Mouse (Mus musculus): Measurements from ENCODE around the gene Stk19. TPM values are rescaled to one million over a fixed set of nuclear protein-coding genes. Genes with fewer than 3 reads are reported as not detected.

The Stk19 gene
- polyA plus RNA-seq, 1 experiment from 2014 or later: 25.7 TPM

DNA sequence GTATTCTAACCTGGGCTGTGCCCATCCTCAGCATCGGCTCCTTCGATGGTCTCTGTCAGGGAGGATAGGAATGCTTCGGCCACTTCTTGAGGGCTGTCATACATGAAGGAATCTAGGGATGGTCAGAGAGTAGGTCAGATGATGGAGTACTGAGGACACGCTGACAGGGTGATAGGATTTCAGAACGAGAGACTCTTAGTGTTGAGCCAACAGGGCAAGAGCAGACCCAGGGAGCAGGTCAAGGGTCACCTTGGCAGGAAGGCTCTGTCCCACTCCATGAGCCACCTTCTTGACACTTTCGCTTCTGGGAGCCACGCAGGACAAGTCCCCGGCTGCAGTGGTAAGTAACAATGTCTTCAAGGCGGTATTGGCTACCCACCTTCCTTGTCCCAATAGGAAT lies 23.8 kb upstream of the Stk19 start:
- no peak overlapping the region for H3K4me2 ChIP-seq
- H3K4me3 ChIP-seq (replicated peaks): no peak overlapping the region
- H3K9ac ChIP-seq: no peak overlapping the region
- ATAC-seq (ENCODE audit: insufficient read depth, low FRiP score, low read depth): no peak
- H3K36me3 ChIP-seq: peaks cover 13% of the 10 kb centered on the region
- no peaks in the 10 kb centered on the region for H3K4me1 ChIP-seq
- H3K27ac ChIP-seq: no peak overlapping the region
- no peaks in the 10 kb centered on the region for H3K27me3 ChIP-seq (replicated peaks)
- 78% methylated on average over 9 of the region's 9 CpGs for WGBS
- no peaks in the 10 kb centered on the region for H3K9me3 ChIP-seq

- Histone ChIP-seq H3K36me3 (peaks cover 25% of the 10 kb centered on the region), H3K9me3 (no peaks in the 10 kb centered on the region), H3K27me3 (replicated peaks) (no peaks in the 10 kb centered on the region), H3K4me1 (no peaks in the 10 kb centered on the region), H3K4me3 (replicated peaks) (no peak overlapping the region), H3K27ac (no peak overlapping the region), H3K4me2 (no peak overlapping the region), H3K9ac (no peak overlapping the region)
- WGBS: 87% methylated on average over 4 of the region's 4 CpGs
- no peak for ATAC-seq (ENCODE audit: insufficient read depth, low FRiP score, low read depth)
Measured at GRCm38 (mm10) chr17:34858670-34859069, 21.9 kb upstream of the Stk19 start.

- Histone ChIP-seq H3K36me3 (peaks cover 40% of the 10 kb centered on the region), H3K27me3 (replicated peaks) (no peaks in the 10 kb centered on the region), H3K9ac (no peak overlapping the region), H3K4me3 (replicated peaks) (no peak overlapping the region), H3K4me1 (peaks cover 14% of the 10 kb centered on the region), H3K4me2 (no peak overlapping the region), H3K27ac (no peak overlapping the region), H3K9me3 (no peaks in the 10 kb centered on the region)
- ATAC-seq (ENCODE audit: insufficient read depth, low FRiP score, low read depth): no peak; the same call in 1 of the 2 replicates
- 37% methylated on average over 3 of the region's 3 CpGs for WGBS
Measured at GRCm38 (mm10) chr17:34855825-34856224, 19.1 kb upstream of the Stk19 start.

GRCm38 (mm10) chr17:34854761-34855160 lies 18.0 kb upstream of the Stk19 start:
- 72% methylated on average over 3 of the region's 3 CpGs for WGBS
- no peak overlapping the region for H3K27ac ChIP-seq
- no peak overlapping the region for H3K4me3 ChIP-seq (replicated peaks)
- no peak for ATAC-seq (ENCODE audit: insufficient read depth, low FRiP score, low read depth)
- H3K36me3 ChIP-seq: peaks cover 40% of the 10 kb centered on the region
- H3K27me3 ChIP-seq (replicated peaks): no peaks in the 10 kb centered on the region
- peaks cover 18% of the 10 kb centered on the region for H3K4me1 ChIP-seq
- H3K9me3 ChIP-seq: no peaks in the 10 kb centered on the region
- no peak overlapping the region for H3K4me2 ChIP-seq
- no peak overlapping the region for H3K9ac ChIP-seq

DNA sequence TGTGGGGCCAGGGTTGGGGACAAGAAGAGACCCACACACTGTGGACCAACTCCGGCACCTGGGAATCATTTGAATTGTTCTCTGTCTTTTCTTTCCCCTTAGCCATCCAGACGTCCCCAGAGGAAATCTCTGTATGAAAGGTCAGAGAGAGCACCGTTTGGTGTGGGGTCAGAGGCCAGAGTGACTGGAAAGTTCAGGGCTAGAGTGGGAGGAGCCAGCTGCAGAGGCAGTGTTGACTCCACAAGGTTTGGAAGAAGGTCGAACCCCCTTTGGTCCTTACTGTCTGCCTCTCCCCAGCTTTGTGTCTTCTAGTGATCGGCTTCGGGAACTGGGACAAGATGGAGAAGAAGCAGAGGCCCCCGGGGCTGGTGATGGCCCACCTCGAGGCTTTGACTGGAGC lies 16.8 kb upstream of the Stk19 start:
- Histone ChIP-seq H3K4me1 (peaks cover 25% of the 10 kb centered on the region), H3K9ac (no peak overlapping the region), H3K27me3 (replicated peaks) (no peaks in the 10 kb centered on the region), H3K9me3 (no peaks in the 10 kb centered on the region), H3K36me3 (peaks cover 40% of the 10 kb centered on the region), H3K4me2 (no peak overlapping the region), H3K4me3 (replicated peaks) (no peak overlapping the region), H3K27ac (no peak overlapping the region)
- WGBS: 75% methylated on average over 8 of the region's 8 CpGs
- ATAC-seq (ENCODE audit: insufficient read depth, low FRiP score, low read depth): no peak

DNA sequence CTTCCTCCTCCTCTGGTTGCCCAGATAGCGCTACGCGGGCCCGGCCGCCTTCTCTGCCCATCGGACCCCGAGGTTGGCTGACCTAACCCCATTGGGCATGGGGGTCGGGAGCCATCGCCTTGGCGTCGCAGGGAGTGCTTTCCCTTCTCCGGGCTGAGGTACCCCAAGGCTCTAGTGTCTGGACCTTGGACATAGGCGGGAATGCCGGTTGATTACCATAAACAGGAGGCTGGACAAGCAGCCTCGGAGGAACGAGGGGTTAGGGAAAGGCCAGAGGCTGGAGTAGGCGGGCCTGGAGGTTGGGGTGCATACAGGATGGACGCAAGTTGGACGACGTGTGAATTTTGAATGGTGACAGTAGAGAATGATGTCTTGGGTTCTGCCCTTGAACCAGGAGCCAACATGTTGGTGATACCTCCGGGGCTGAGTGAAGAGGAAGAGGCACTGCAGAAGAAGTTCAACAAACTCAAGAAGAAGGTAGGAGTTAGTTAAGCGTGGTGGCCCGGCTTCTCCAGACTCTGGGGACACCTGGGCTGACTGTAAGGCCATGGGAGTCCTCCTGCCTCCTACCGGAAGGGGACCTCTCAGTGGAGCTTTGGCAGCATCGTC lies 13.9 kb upstream of the Stk19 start:
- peaks cover 41% of the 10 kb centered on the region for H3K36me3 ChIP-seq
- peaks cover 25% of the 10 kb centered on the region for H3K4me1 ChIP-seq
- peak overlapping the region; percentile 55 for H3K27ac ChIP-seq
- ATAC-seq (ENCODE audit: insufficient read depth, low FRiP score, low read depth): peak; percentile 16
- H3K4me2 ChIP-seq: peak overlapping the region; percentile 95
- H3K27me3 ChIP-seq (replicated peaks): no peaks in the 10 kb centered on the region
- no peaks in the 10 kb centered on the region for H3K9me3 ChIP-seq
- H3K4me3 ChIP-seq (replicated peaks): peak overlapping the region; percentile 69
- 1% methylated on average over 25 of the region's 25 CpGs for WGBS
- peak overlapping the region; percentile 93 for H3K9ac ChIP-seq

- H3K4me1 ChIP-seq: peaks cover 25% of the 10 kb centered on the region
- peak within 1 kb of the TSS; percentile 93 for H3K9ac ChIP-seq
- no peaks in the 10 kb centered on the region for H3K9me3 ChIP-seq
- no peaks in the 10 kb centered on the region for H3K27me3 ChIP-seq (replicated peaks)
- ATAC-seq (ENCODE audit: insufficient read depth, low FRiP score, low read depth): peak; percentile 97
- H3K4me2 ChIP-seq: peak within 1 kb of the TSS; percentile 95
- 1% methylated on average over 63 of the region's 65 CpGs for WGBS
- peak within 1 kb of the TSS; percentile 55 for H3K27ac ChIP-seq
- peaks cover 41% of the 10 kb centered on the region for H3K36me3 ChIP-seq
- peak within 1 kb of the TSS; percentile 69 for H3K4me3 ChIP-seq (replicated peaks)
Measured at GRCm38 (mm10) chr17:34849722-34850516, 13.2 kb upstream of the Stk19 start, which contains the start of the genes Skiv2l and Nelfe. Gene Skiv2l, minus strand, starts transcription at chr17:34850210. Gene Nelfe, plus strand, starts transcription at chr17:34850391.

DNA sequence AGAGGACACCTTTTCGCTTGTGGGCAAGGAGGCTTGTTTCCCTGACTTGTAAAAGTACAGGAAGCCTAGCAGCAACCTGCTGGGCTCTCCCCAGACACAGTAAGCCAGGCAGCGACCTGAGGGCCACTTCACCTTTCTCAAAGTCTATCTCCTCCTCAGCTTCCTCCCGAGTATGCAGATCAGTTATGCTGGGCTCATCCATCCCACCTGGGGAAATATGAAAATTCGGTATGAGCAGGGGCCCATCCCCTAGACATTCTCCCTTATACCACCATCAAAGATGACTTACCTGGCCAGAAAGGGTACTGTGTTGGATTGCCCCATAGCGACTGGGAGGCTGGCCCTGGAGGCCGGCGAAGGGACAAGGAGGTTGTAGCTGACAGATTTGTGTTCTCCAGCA lies 10.9 kb upstream of the Stk19 start:
- Histone ChIP-seq H3K27ac (no peak overlapping the region), H3K4me2 (no peak overlapping the region), H3K4me3 (replicated peaks) (no peak overlapping the region), H3K9me3 (no peaks in the 10 kb centered on the region), H3K27me3 (replicated peaks) (no peaks in the 10 kb centered on the region), H3K4me1 (peaks cover 25% of the 10 kb centered on the region), H3K36me3 (peaks cover 32% of the 10 kb centered on the region; the same call in 1 of the 2 replicates), H3K9ac (no peak overlapping the region)
- ATAC-seq (ENCODE audit: insufficient read depth, low FRiP score, low read depth): no peak
- WGBS: 92% methylated on average over 7 of the region's 7 CpGs

DNA sequence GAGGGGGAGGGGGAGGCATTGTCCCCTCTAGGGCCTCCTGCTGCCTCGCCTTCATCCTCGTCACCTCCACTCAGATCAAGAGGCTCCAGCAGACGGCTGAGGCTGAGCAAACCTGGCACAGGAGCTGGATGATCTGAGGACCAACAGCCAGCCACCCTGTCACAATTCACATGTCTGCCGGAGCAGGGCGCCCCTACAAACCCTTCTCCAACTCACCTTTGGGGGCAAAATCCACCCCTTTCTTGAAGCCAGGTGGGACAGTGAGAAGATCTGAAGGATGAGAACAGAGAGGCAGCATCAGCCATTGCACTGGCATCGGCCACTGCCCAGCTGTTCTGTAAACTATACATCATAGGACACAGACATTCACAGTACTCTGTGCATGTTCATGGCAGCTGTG lies 10.4 kb upstream of the Stk19 start:
- H3K4me3 ChIP-seq (replicated peaks): no peak overlapping the region
- H3K9me3 ChIP-seq: no peaks in the 10 kb centered on the region
- no peak overlapping the region for H3K4me2 ChIP-seq
- 91% methylated on average over 6 of the region's 6 CpGs for WGBS
- ATAC-seq (ENCODE audit: insufficient read depth, low FRiP score, low read depth): no peak
- H3K27me3 ChIP-seq (replicated peaks): no peaks in the 10 kb centered on the region
- no peak overlapping the region for H3K9ac ChIP-seq
- H3K27ac ChIP-seq: no peak overlapping the region
- H3K4me1 ChIP-seq: peaks cover 23% of the 10 kb centered on the region
- H3K36me3 ChIP-seq: peaks cover 29% of the 10 kb centered on the region; the same call in 1 of the 2 replicates

- 93% methylated on average over 13 of the region's 13 CpGs for WGBS
- no peak overlapping the region for H3K27ac ChIP-seq
- no peak overlapping the region for H3K4me3 ChIP-seq (replicated peaks)
- H3K9me3 ChIP-seq: no peaks in the 10 kb centered on the region
- no peaks in the 10 kb centered on the region for H3K27me3 ChIP-seq (replicated peaks)
- peaks cover 48% of the 10 kb centered on the region for H3K36me3 ChIP-seq
- no peak for ATAC-seq (ENCODE audit: insufficient read depth, low FRiP score, low read depth)
- peaks cover 8% of the 10 kb centered on the region; the same call in 1 of the 2 replicates for H3K4me1 ChIP-seq
- H3K9ac ChIP-seq: no peak overlapping the region
- H3K4me2 ChIP-seq: no peak overlapping the region
Measured at GRCm38 (mm10) chr17:34844884-34845283, 8.1 kb upstream of the Stk19 start.

DNA sequence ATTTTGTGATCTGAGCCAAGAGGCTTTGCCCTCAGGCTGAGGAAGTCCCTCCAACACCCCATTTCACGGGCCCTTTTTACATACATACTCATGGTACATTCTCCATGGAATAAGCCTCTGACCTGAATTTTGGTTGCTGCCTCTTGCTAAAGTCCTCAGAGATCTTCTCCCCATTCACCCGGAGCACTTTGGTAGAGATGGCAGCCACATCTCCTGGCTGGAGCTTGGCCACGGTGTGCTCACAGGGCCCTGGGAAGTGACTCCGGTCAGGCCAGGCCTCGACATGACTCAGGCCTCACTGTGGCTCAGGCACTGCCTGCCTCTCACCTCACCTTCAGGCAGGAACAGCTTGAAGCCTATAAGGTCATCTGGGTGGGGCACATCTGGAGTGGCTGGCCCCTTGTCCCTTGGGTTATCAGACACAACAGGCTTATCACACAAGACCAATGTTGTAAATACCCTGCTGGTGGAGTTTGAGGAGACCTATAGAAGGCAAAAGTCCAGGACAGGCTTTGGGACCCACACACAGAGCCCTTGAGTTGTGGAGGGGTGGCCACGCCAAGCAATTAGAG lies 4.1 kb upstream of the Stk19 start:
- WGBS: 83% methylated on average over 6 of the region's 6 CpGs
- H3K4me2 ChIP-seq: no peak overlapping the region
- no peak overlapping the region for H3K4me3 ChIP-seq (replicated peaks)
- peaks cover 48% of the 10 kb centered on the region for H3K36me3 ChIP-seq
- no peak overlapping the region for H3K9ac ChIP-seq
- no peak for ATAC-seq (ENCODE audit: insufficient read depth, low FRiP score, low read depth)
- peaks cover 17% of the 10 kb centered on the region for H3K4me1 ChIP-seq
- no peak overlapping the region for H3K27ac ChIP-seq
- H3K9me3 ChIP-seq: no peaks in the 10 kb centered on the region
- H3K27me3 ChIP-seq (replicated peaks): no peaks in the 10 kb centered on the region

- no peak overlapping the region for H3K4me2 ChIP-seq
- H3K9me3 ChIP-seq: no peaks in the 10 kb centered on the region
- H3K9ac ChIP-seq: no peak overlapping the region
- no peak for ATAC-seq (ENCODE audit: insufficient read depth, low FRiP score, low read depth)
- no peak overlapping the region for H3K27ac ChIP-seq
- peaks cover 21% of the 10 kb centered on the region for H3K4me1 ChIP-seq
- H3K4me3 ChIP-seq (replicated peaks): peak overlapping the region; percentile 3; the same call in 1 of the 2 replicates
- 86% methylated on average over 7 of the region's 7 CpGs for WGBS
- H3K27me3 ChIP-seq (replicated peaks): no peaks in the 10 kb centered on the region
- H3K36me3 ChIP-seq: peaks cover 39% of the 10 kb centered on the region
Measured at GRCm38 (mm10) chr17:34838785-34839184, 2.0 kb upstream of the Stk19 start.

All from stomach, embryonic 15.5 days (tissue).